Mouse (Mus musculus): ENCODE results near the gene Slc3a1. TPM values are rescaled to one million over a fixed set of nuclear protein-coding genes. Genes with fewer than 3 reads are reported as not detected.

The Slc3a1 gene
- polyA plus RNA-seq, 1 experiment from 2014 or later, result 7.8 TPM

DNA sequence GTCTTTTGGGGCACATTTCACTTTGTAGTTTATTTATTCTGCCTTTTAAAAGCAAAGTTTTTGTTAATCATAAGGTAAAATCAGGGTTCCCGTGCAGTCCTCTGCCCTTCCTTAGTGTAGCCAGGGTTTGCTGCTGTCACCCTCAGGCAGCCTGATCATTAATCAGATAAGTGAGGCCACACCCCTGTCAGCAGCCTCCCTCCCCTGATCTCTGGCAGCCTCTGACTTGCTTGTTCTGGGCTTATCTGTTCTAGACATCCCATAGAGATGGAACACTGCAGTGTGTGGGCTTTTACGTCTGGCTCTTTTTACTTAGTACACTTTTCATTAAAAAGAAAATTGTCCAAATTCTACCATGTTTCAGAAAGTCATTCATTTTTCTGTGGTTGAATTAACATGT lies 75.1 kb downstream of the Slc3a1 start:
- no peak for TF ChIP-seq CTCF (IDR thresholded peaks at IDR 0.05; ENCODE audit: low read depth)
- no peak for TF ChIP-seq EP300 (IDR thresholded peaks at IDR 0.05; ENCODE audit: low read depth)
- WGBS (ENCODE audit: insufficient replicate concordance), result 31% methylated on average over 2 of the region's 2 CpGs
- H3K4me2 ChIP-seq (ENCODE audit: low read depth, low read length), result no peak overlapping the region

DNA sequence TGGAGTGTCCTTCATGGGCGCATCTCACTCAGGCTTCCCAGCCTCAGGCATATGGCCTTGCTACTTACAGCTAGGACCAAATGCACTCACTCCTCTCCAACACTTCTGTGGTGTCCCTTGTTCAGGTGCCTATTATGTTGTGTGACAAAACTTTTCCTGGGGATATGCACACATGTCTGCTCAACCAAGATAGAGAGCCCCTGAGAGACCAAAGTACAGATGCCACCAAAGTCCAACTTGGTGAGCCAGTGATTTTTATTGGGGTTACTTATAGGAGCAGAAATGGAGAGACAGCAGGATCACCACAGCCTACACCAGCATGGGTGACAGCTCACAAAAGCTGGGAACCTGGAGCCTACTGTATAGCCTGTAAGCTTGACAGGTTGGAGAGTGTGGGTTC lies 82.5 kb downstream of the Slc3a1 start:
- no peak overlapping the region for H3K4me2 ChIP-seq (ENCODE audit: low read depth, low read length)
- no peak overlapping the region for H3K9ac ChIP-seq (replicated peaks)
- H3K4me1 ChIP-seq (ENCODE audit: insufficient read depth), result no peaks in the 10 kb centered on the region
- H3K27ac ChIP-seq (ENCODE audit: low read depth), result no peak overlapping the region
- DNase-seq (no peak), ATAC-seq (no peak)
- no peaks in the 10 kb centered on the region for H3K27me3 ChIP-seq (ENCODE audit: insufficient read depth, low read length)
- H3K4me3 ChIP-seq (ENCODE audit: low read depth, low read length), result no peak overlapping the region
- no peaks in the 10 kb centered on the region for H3K36me3 ChIP-seq (replicated peaks; ENCODE audit: insufficient read depth, low read length)
- 90% methylated on average over 1 of the region's 1 CpGs for WGBS (ENCODE audit: insufficient replicate concordance)
- no peaks in the 10 kb centered on the region for H3K9me3 ChIP-seq (ENCODE audit: low read length)
- TF ChIP-seq EP300 (IDR thresholded peaks at IDR 0.05; ENCODE audit: low read depth), result no peak

More for the DNA sequence above, 75.1 kb downstream of the Slc3a1 start:
- H3K4me3 ChIP-seq (ENCODE audit: low read depth, low read length), result no peak overlapping the region
- no peak overlapping the region for H3K9ac ChIP-seq (replicated peaks)
- no peak overlapping the region for H3K27ac ChIP-seq (ENCODE audit: low read depth)
- no peak for DNase-seq
- peaks cover 2% of the 10 kb centered on the region; the same call in 1 of the 2 replicates for H3K4me1 ChIP-seq (ENCODE audit: insufficient read depth)
- H3K27me3 ChIP-seq (ENCODE audit: insufficient read depth, low read length), result no peaks in the 10 kb centered on the region
- no peak for ATAC-seq
- H3K36me3 ChIP-seq (replicated peaks; ENCODE audit: insufficient read depth, low read length), result peaks cover 2% of the 10 kb centered on the region; the same call in 1 of the 2 replicates
- H3K9me3 ChIP-seq (ENCODE audit: low read length), result no peaks in the 10 kb centered on the region

DNA sequence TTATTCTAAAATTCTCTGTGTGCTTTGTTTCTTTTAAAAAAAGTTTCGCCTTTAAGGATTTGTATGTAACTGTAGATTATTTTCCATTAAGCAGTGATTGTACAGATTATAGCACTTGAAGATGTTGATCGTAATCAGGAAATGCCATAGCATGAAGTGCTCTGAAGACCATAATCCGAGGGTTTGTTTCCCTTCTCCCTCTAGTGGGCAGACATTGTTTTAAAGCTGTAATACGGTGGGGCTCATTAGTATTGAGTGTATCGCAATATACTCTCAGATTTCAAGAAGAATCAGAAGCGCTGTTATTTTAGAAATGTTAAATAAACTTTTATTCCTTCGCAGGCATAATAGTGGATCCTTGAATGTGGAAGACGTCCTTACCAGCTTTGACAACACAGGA lies 85.3 kb downstream of the Slc3a1 start:
- Histone ChIP-seq H3K9ac (replicated peaks) (no peak overlapping the region), H3K4me1 (ENCODE audit: insufficient read depth) (no peaks in the 10 kb centered on the region), H3K4me2 (ENCODE audit: low read depth, low read length) (no peak overlapping the region), H3K27me3 (ENCODE audit: insufficient read depth, low read length) (no peaks in the 10 kb centered on the region), H3K4me3 (ENCODE audit: low read depth, low read length) (no peak overlapping the region), H3K9me3 (ENCODE audit: low read length) (no peaks in the 10 kb centered on the region), H3K36me3 (replicated peaks; ENCODE audit: insufficient read depth, low read length) (no peaks in the 10 kb centered on the region), H3K27ac (ENCODE audit: low read depth) (no peak overlapping the region)
- 0 out of 2 replicates have a peak, but pooled peaks have one; percentile 11 for TF ChIP-seq CTCF (IDR thresholded peaks at IDR 0.05; ENCODE audit: low read depth)
- TF ChIP-seq EP300 (IDR thresholded peaks at IDR 0.05; ENCODE audit: low read depth), result no peak
- ATAC-seq, result no peak
- WGBS (ENCODE audit: insufficient replicate concordance), result 79% methylated on average over 8 of the region's 8 CpGs
- no peak for DNase-seq

Other genes with a start within 250 kb of the Slc3a1 start
- 29.2 and 33.9 TPM in 2 replicates for gene Lrpprc, start 237.6 kb upstream of the Slc3a1 start, polyA plus RNA-seq (2015; fragmentation: Nextera tagmentation; extraction: Ambion mirVana)
- gene Ppm1b, start 71.6 kb upstream of the Slc3a1 start, polyA plus RNA-seq (2015; fragmentation: Nextera tagmentation; extraction: Ambion mirVana), result 41.6 and 46.3 TPM in 2 replicates
- gene Prepl, start 61.9 kb downstream of the Slc3a1 start, polyA plus RNA-seq (2015; fragmentation: Nextera tagmentation; extraction: Ambion mirVana), result 4.5 and 4.6 TPM in 2 replicates
- gene Camkmt, start 62.2 kb downstream of the Slc3a1 start, polyA plus RNA-seq (2015; fragmentation: Nextera tagmentation; extraction: Ambion mirVana), result 1.4 and 2.1 TPM in 2 replicates